Mouse (Mus musculus) neural tube, embryonic 12.5 days (tissue): Measurements from ENCODE around the gene Tgfbr2. TPM values are rescaled to one million over a fixed set of nuclear protein-coding genes. Genes with fewer than 3 reads are reported as not detected.

Experiments
- ATAC-seq: fragments of 200-750 bp; cut with Nextera tagmentation; 2 replicates; pipeline ENCODE4 v1.8.0; 2017; ENCODE audit warnings: low read depth, mild to moderate bottlenecking, moderate TSS enrichment, moderate library complexity; ENCODE audit not compliant: low FRiP score
- H3K27ac ChIP-seq: fragments of 300-500 bp; sonication (generic); 2 replicates; pipeline ENCODE4 v1.5.1; 2016
- H3K27me3 ChIP-seq: fragments of 300-500 bp; sonication (generic); replicated peaks from 2 replicates; pipeline ENCODE4 v1.6.1; 2016; ENCODE audit warnings: mild to moderate bottlenecking
- H3K36me3 ChIP-seq: fragments of 300-500 bp; sonication (generic); 2 replicates; pipeline ENCODE4 v1.6.1; 2016; ENCODE audit warnings: mild to moderate bottlenecking
- H3K4me1 ChIP-seq: fragments of 300-500 bp; sonication (generic); 2 replicates; pipeline ENCODE4 v1.6.1; 2016
- H3K4me2 ChIP-seq: fragments of 300-500 bp; sonication (generic); replicated peaks from 2 replicates; pipeline ENCODE4 v1.6.1; 2016; ENCODE audit warnings: mild to moderate bottlenecking
- H3K4me3 ChIP-seq: fragments of 300-500 bp; sonication (generic); 2 replicates; pipeline ENCODE4 v1.5.1; 2016
- H3K9ac ChIP-seq: fragments of 300-500 bp; sonication (generic); 2 replicates; pipeline ENCODE4 v1.6.1; 2016; ENCODE audit warnings: mild to moderate bottlenecking
- H3K9me3 ChIP-seq: fragments of 300-500 bp; sonication (generic); 2 replicates; pipeline ENCODE4 v1.6.1; 2016; ENCODE audit warnings: mild to moderate bottlenecking
- WGBS: fragments of 180-500 bp; shearing (Covaris S2); methylation state at CpG from one replicate; pipeline ENCODE4 v1.1.7; 2016; 5-methylcytosine and 5-hydroxymethylcytosine counted together
- polyA plus RNA-seq: library from polyadenylated mRNA; unstranded; fragments of >200 nt; fragmentation: Nextera tagmentation; extraction: Ambion mirVana; gene quantifications from 2 replicates; pipeline ENCODE4 v1.2.1, GENCODE M21; 2016

Gene Tgfbr2
- polyA plus RNA-seq, 1 experiment from 2014 or later, result 14.4 TPM

GRCm38 (mm10) chr9:116122544-116122943 is 52.6 kb downstream of the Tgfbr2 start:
- Histone ChIP-seq H3K27ac (no peak overlapping the region), H3K9ac (no peak overlapping the region), H3K4me2 (no peak overlapping the region), H3K27me3 (no peaks in the 10 kb centered on the region), H3K9me3 (no peaks in the 10 kb centered on the region), H3K4me1 (no peaks in the 10 kb centered on the region), H3K4me3 (no peak overlapping the region), H3K36me3 (no peaks in the 10 kb centered on the region)
- WGBS, result 78% methylated on average over 6 of the region's 6 CpGs
- ATAC-seq, result no peak

- Histone ChIP-seq H3K27ac (no peak overlapping the region), H3K9me3 (no peaks in the 10 kb centered on the region), H3K4me1 (no peaks in the 10 kb centered on the region), H3K27me3 (no peaks in the 10 kb centered on the region), H3K4me3 (no peak overlapping the region), H3K9ac (no peak overlapping the region), H3K4me2 (no peak overlapping the region), H3K36me3 (no peaks in the 10 kb centered on the region)
- no peak for ATAC-seq
- 82% methylated on average over 7 of the region's 7 CpGs for WGBS
These were observed 53.7 kb downstream of the Tgfbr2 start for GRCm38 (mm10) chr9:116121472-116121871.

- Histone ChIP-seq H3K27me3 (no peaks in the 10 kb centered on the region), H3K9me3 (no peaks in the 10 kb centered on the region), H3K27ac (no peak overlapping the region), H3K4me2 (no peak overlapping the region), H3K9ac (no peak overlapping the region), H3K36me3 (no peaks in the 10 kb centered on the region), H3K4me3 (no peak overlapping the region), H3K4me1 (no peaks in the 10 kb centered on the region)
- ATAC-seq, result no peak
- 89% methylated on average over 7 of the region's 7 CpGs for WGBS
These were observed 55.2 kb downstream of the Tgfbr2 start for GRCm38 (mm10) chr9:116119990-116120389.

- Histone ChIP-seq H3K4me3 (no peak overlapping the region), H3K36me3 (no peaks in the 10 kb centered on the region), H3K27ac (no peak overlapping the region), H3K27me3 (no peaks in the 10 kb centered on the region), H3K4me1 (no peaks in the 10 kb centered on the region), H3K9ac (no peak overlapping the region), H3K4me2 (no peak overlapping the region), H3K9me3 (no peaks in the 10 kb centered on the region)
- no peak for ATAC-seq
- 79% methylated on average over 8 of the region's 8 CpGs for WGBS
These were observed 56.8 kb downstream of the Tgfbr2 start for GRCm38 (mm10) chr9:116118332-116118872.

DNA sequence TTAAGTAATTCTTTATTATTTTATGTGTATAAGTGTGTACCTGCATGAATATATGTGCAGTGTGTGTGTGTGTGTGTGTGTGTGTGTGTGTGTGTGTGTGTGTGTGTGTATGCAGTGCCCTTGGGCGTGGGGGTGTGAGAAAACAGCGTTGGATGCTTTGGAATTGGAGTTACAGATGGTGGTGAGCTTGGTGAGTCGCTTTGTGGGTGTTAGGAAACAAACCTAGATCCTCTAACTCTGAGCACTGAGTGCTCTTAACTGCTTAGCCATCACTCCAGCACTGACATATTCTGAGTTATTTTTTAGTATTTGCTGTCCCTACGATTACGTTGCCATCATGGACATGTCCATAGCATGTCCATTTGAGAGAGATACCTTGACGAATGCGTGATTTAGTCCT is 59.3 kb downstream of the Tgfbr2 start:
- Histone ChIP-seq H3K36me3 (no peaks in the 10 kb centered on the region), H3K4me1 (no peaks in the 10 kb centered on the region), H3K27me3 (no peaks in the 10 kb centered on the region), H3K4me3 (no peak overlapping the region), H3K27ac (no peak overlapping the region), H3K4me2 (no peak overlapping the region), H3K9me3 (no peaks in the 10 kb centered on the region), H3K9ac (no peak overlapping the region)
- WGBS, result 88% methylated on average over 7 of the region's 7 CpGs
- ATAC-seq, result no peak

DNA sequence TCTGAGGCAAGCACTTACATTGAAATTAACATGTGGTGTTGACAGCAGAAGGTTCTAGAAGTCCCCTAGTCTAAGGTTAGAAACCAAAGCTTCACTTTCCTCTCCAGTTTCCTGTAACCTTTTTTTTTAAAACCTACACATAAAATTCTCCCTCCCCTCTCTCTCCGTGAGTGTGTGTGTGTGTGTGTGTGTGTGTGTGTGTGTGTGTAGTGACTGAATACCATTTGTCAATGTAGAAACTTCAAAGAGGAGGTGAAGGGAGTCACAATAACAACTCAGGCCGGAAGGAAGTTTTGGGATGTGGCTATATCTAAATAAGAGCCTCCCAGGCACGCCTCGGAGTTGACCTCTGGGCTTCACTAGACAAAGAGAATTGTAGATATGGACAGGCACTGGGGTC is 60.8 kb downstream of the Tgfbr2 start:
- no peaks in the 10 kb centered on the region for H3K9me3 ChIP-seq
- 64% methylated on average over 4 of the region's 4 CpGs for WGBS
- peaks cover 5% of the 10 kb centered on the region; the same call in 1 of the 2 replicates for H3K36me3 ChIP-seq

GRCm38 (mm10) chr9:116111149-116111970 is 63.8 kb downstream of the Tgfbr2 start:
- no peak overlapping the region for H3K27ac ChIP-seq
- H3K27me3 ChIP-seq, result no peaks in the 10 kb centered on the region
- H3K36me3 ChIP-seq, result peaks cover 13% of the 10 kb centered on the region; the same call in 1 of the 2 replicates
- ATAC-seq, result no peak
- H3K4me1 ChIP-seq, result no peaks in the 10 kb centered on the region
- H3K4me2 ChIP-seq, result no peak overlapping the region
- 88% methylated on average over 9 of the region's 9 CpGs for WGBS
- H3K9me3 ChIP-seq, result no peaks in the 10 kb centered on the region
- no peak overlapping the region for H3K9ac ChIP-seq
- no peak overlapping the region for H3K4me3 ChIP-seq

More for the DNA sequence above, 60.8 kb downstream of the Tgfbr2 start:
- Histone ChIP-seq H3K4me2 (no peak overlapping the region), H3K4me1 (no peaks in the 10 kb centered on the region), H3K4me3 (no peak overlapping the region), H3K27me3 (no peaks in the 10 kb centered on the region), H3K27ac (no peak overlapping the region), H3K9ac (no peak overlapping the region)
- ATAC-seq, result no peak

- Histone ChIP-seq H3K36me3 (peaks cover 13% of the 10 kb centered on the region; the same call in 1 of the 2 replicates), H3K9me3 (no peaks in the 10 kb centered on the region), H3K9ac (no peak overlapping the region), H3K27ac (no peak overlapping the region), H3K27me3 (no peaks in the 10 kb centered on the region), H3K4me2 (no peak overlapping the region), H3K4me3 (no peak overlapping the region), H3K4me1 (no peaks in the 10 kb centered on the region)
- no peak for ATAC-seq
- WGBS, result 86% methylated on average over 2 of the region's 2 CpGs
These were observed 66.4 kb downstream of the Tgfbr2 start for GRCm38 (mm10) chr9:116108729-116109128.

DNA sequence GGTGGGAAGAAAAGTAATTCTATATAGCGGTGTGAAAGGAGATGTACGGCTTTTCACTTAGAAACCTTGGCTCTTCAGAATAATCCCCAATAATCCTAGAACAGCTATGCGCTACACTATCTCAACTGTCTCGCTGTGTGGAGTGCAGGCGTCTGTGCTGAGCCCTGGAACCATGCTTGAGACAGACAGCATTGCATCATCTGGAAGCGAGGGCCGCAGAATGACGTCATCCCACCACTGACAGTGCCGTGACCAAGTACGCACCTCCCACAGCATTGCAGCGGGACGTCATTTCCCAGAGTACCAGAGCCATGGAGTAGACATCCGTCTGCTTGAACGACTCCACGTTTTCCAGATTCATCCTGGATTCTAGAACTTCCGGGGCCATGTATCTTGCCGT is 70.4 kb downstream of the Tgfbr2 start:
- WGBS, result 92% methylated on average over 17 of the region's 17 CpGs
- no peak overlapping the region for H3K4me2 ChIP-seq
- H3K9me3 ChIP-seq, result no peaks in the 10 kb centered on the region
- no peak overlapping the region for H3K27ac ChIP-seq
- no peak overlapping the region for H3K9ac ChIP-seq
- no peaks in the 10 kb centered on the region for H3K27me3 ChIP-seq
- H3K36me3 ChIP-seq, result peaks cover 12% of the 10 kb centered on the region; the same call in 1 of the 2 replicates
- no peak overlapping the region for H3K4me3 ChIP-seq
- no peak for ATAC-seq
- H3K4me1 ChIP-seq, result no peaks in the 10 kb centered on the region

DNA sequence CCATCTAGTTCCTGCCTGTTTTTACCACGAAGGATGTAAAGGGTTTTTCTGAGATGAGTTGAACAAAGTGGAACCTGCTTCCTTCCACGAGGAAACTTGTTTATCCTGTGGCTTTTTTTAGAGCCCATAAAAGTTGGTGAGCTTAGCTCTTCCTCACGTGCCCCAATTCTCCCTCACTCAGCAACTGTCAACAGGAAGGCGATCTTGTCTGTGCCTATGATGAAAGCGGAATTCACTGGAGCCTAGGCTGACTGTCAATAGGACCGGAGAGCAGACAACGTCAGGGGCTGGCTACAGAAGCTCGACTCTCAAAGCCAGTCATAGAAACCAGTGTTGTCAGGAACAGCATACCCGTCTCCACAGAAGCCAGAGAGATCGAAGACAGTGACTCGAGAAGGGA is 73.3 kb downstream of the Tgfbr2 start:
- no peak overlapping the region for H3K4me2 ChIP-seq
- WGBS, result 79% methylated on average over 11 of the region's 11 CpGs
- H3K27ac ChIP-seq, result no peak overlapping the region
- no peaks in the 10 kb centered on the region for H3K36me3 ChIP-seq
- H3K4me3 ChIP-seq, result no peak overlapping the region
- no peak for ATAC-seq
- no peaks in the 10 kb centered on the region for H3K27me3 ChIP-seq
- no peak overlapping the region for H3K9ac ChIP-seq
- H3K4me1 ChIP-seq, result 0 out of 2 replicates have a peak, but pooled peaks cover 6% of the 10 kb centered on the region
- no peaks in the 10 kb centered on the region for H3K9me3 ChIP-seq

GRCm38 (mm10) chr9:116100015-116100414 is 75.1 kb downstream of the Tgfbr2 start:
- Histone ChIP-seq H3K27ac (no peak overlapping the region), H3K4me3 (no peak overlapping the region), H3K4me2 (no peak overlapping the region), H3K27me3 (no peaks in the 10 kb centered on the region), H3K9ac (no peak overlapping the region), H3K4me1 (0 out of 2 replicates have a peak, but pooled peaks cover 6% of the 10 kb centered on the region), H3K9me3 (no peaks in the 10 kb centered on the region), H3K36me3 (no peaks in the 10 kb centered on the region)
- ATAC-seq, result no peak
- WGBS, result 84% methylated on average over 9 of the region's 9 CpGs

- ATAC-seq, result no peak
- Histone ChIP-seq H3K27me3 (no peaks in the 10 kb centered on the region), H3K27ac (no peak overlapping the region), H3K9me3 (no peaks in the 10 kb centered on the region), H3K36me3 (no peaks in the 10 kb centered on the region), H3K4me1 (0 out of 2 replicates have a peak, but pooled peaks cover 6% of the 10 kb centered on the region), H3K9ac (no peak overlapping the region), H3K4me3 (no peak overlapping the region), H3K4me2 (no peak overlapping the region)
- 65% methylated on average over 6 of the region's 6 CpGs for WGBS
These were observed 75.6 kb downstream of the Tgfbr2 start for GRCm38 (mm10) chr9:116099596-116099993.
